Mouse (Mus musculus) forebrain, postnatal 0 days (tissue): ENCODE results near the gene Vmn1r199. TPM values are rescaled to one million over a fixed set of nuclear protein-coding genes. Genes with fewer than 3 reads are reported as not detected.
"Not testable (repeated sequence)": the region's sequence is repeated elsewhere in the genome, so short reads cannot be mapped to it uniquely, and the experiment has no call there.

Source experiments
- ATAC-seq: fragments of 200-750 bp; cut with Nextera tagmentation; 2 replicates; pipeline ENCODE4 v1.8.0; 2017; ENCODE audit warnings: mild to moderate bottlenecking, moderate library complexity
- DNase-seq: peaks from one replicate; pipeline ENCODE4 v3.0.0-alpha.2; 2015
- H3K27ac ChIP-seq: fragments of 300-500 bp; sonication (generic); 2 replicates; pipeline ENCODE4 v1.5.1; 2014; ENCODE audit warnings: low read depth, mild to moderate bottlenecking, antibody characterized with exemption, low read length, moderate library complexity, mixed read lengths
- H3K27me3 ChIP-seq: fragments of 300-500 bp; sonication (generic); 2 replicates; pipeline ENCODE4 v1.6.1; 2014; ENCODE audit warnings: mild to moderate bottlenecking, low read length, mixed read lengths; ENCODE audit not compliant: insufficient read depth
- H3K36me3 ChIP-seq: fragments of 300-500 bp; sonication (generic); 2 replicates; pipeline ENCODE4 v1.6.1; 2014; ENCODE audit warnings: mild to moderate bottlenecking, moderate library complexity; ENCODE audit not compliant: insufficient read depth
- H3K4me1 ChIP-seq: fragments of 300-500 bp; sonication (generic); 2 replicates; pipeline ENCODE4 v1.6.1; 2014; ENCODE audit warnings: antibody characterized with exemption; ENCODE audit not compliant: insufficient read depth
- H3K4me2 ChIP-seq: fragments of 300-500 bp; sonication (generic); 2 replicates; pipeline ENCODE4 v1.6.1; 2014; ENCODE audit warnings: low read depth, mild to moderate bottlenecking, moderate library complexity
- H3K4me3 ChIP-seq: fragments of 300-500 bp; sonication (generic); 2 replicates; pipeline ENCODE4 v1.5.1; 2014; ENCODE audit warnings: low read depth, low read length, mixed read lengths
- H3K9ac ChIP-seq: fragments of 300-500 bp; sonication (generic); 2 replicates; pipeline ENCODE4 v1.6.1; 2014; ENCODE audit warnings: mild to moderate bottlenecking
- H3K9me3 ChIP-seq: fragments of 300-500 bp; sonication (generic); 2 replicates; pipeline ENCODE4 v1.6.1; 2016; ENCODE audit warnings: low read length
- CTCF ChIP-seq: sonication (generic); IDR thresholded peaks from 2 replicates; pipeline ENCODE4 v1.5.1; 2016; ENCODE audit warnings: antibody characterized with exemption, control low read depth, low read depth
- WGBS: fragments of 180-500 bp; shearing (Covaris S2); extraction: QIAGEN DNeasy Blood & Tissue Kit; methylation state at CpG from one replicate; pipeline ENCODE4 v1.1.7; 2014; 5-methylcytosine and 5-hydroxymethylcytosine counted together
- polyA plus RNA-seq: library from polyadenylated mRNA; unstranded; fragments of >200 nt; fragmentation: Nextera tagmentation; extraction: Ambion mirVana; gene quantifications from 2 replicates; pipeline ENCODE4 v1.2.1, GENCODE M21; 2015
- total RNA-seq: library from RNA; depleted of rRNA; stranded (reverse); fragments of >200 nt; gene quantifications from 2 replicates; pipeline ENCODE4 v1.2.3, GENCODE M21; 2014; rRNA removed

Vmn1r199 gene
- total RNA-seq = not detected in 2 replicates
- not detected in 2 replicates for polyA plus RNA-seq

DNA sequence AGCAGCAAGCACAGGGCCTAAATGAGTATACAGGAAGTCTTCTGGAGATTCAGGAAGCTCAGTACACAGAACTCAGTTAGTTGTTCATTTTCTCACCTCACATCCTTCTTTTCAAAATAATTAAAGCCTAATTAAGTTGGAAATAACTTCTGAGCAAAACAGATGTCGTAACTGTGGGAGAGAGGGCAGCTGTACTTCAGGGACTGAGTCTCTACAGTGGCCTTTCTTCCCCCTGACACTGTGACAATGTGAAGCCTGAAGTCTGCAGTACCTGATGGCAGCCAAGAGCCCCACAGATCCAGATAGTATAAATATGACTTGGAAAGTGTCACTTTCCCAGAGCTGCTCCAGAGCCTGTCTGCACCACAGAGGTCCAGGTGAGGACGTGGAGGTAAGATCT, at the start of gene Vmn1r199:
Gene Vmn1r199 (plus strand): TSS at position 301 of the 400 bp plus-strand sequence.
- H3K4me2 ChIP-seq = no peak within 1 kb of the TSS
- no peak within 1 kb of the TSS for H3K27ac ChIP-seq
- no peaks in the 10 kb centered on the region for H3K36me3 ChIP-seq
- no peaks in the 10 kb centered on the region for H3K9me3 ChIP-seq
- no peaks in the 10 kb centered on the region for H3K4me1 ChIP-seq
- ATAC-seq (no peak), DNase-seq (no peak)
- no peaks in the 10 kb centered on the region for H3K27me3 ChIP-seq
- 77% methylated on average over 2 of the region's 2 CpGs for WGBS
- H3K4me3 ChIP-seq = no peak within 1 kb of the TSS
- H3K9ac ChIP-seq = no peak within 1 kb of the TSS
- TF ChIP-seq CTCF = no peak

DNA sequence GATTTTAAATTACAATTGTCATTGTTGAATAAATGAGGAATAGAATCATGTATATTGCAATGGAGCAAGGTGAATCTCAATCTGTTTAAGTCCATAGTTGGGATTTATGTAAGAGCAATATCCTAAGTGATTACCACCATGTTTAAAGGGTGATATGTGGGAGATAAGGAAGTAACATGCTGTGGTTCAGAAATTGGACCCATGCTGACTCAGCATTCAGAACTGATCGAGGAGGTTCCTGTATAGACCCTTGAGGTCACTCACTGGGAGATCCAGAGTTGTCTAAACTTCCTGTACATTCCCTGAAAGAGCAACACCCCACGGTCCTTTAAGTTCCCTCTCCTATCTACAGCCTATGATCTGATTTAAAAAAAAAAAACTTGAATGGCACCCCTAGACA, 46.3 kb upstream of the Vmn1r199 start:
- 81% methylated on average over 2 of the region's 2 CpGs for WGBS
- no peaks in the 10 kb centered on the region for H3K9me3 ChIP-seq
- no peak for ATAC-seq

DNA sequence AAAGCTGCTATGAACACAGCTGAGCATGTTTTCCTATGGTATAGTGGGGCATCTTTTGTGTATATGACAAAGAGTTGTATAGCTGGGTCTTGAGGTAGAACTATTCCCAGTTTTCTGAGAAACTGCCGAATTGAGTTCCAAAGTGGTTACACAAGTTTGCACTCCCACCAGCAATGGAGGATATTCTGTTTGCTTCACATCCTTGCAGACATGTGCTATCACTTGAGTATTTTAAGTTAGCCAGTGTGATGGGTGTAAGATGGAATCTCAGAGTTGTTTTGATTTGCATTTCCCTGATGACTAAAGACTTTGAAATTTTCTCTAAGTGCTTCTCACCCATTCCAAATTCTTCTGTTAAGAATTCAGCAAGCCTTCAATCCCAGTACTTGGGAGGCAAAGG, 44.1 kb upstream of the Vmn1r199 start:
- no peaks in the 10 kb centered on the region for H3K9me3 ChIP-seq
- H3K4me3 ChIP-seq = no peak overlapping the region
- no peak for ATAC-seq
- no peaks in the 10 kb centered on the region for H3K4me1 ChIP-seq
- no peak overlapping the region for H3K4me2 ChIP-seq
- 91% methylated on average over 1 of the region's 1 CpGs for WGBS
- H3K27ac ChIP-seq = no peak overlapping the region
- DNase-seq = no peak
- no peaks in the 10 kb centered on the region for H3K36me3 ChIP-seq
- H3K9ac ChIP-seq = no peak overlapping the region
- TF ChIP-seq CTCF = no peak
- H3K27me3 ChIP-seq = no peaks in the 10 kb centered on the region

More for the DNA sequence above, 46.3 kb upstream of the Vmn1r199 start:
- DNase-seq = no peak
- TF ChIP-seq CTCF = no peak
- Histone ChIP-seq H3K4me2 (no peak overlapping the region), H3K4me3 (no peak overlapping the region), H3K27me3 (no peaks in the 10 kb centered on the region), H3K9ac (no peak overlapping the region), H3K27ac (no peak overlapping the region), H3K36me3 (no peaks in the 10 kb centered on the region), H3K4me1 (no peaks in the 10 kb centered on the region)

DNA sequence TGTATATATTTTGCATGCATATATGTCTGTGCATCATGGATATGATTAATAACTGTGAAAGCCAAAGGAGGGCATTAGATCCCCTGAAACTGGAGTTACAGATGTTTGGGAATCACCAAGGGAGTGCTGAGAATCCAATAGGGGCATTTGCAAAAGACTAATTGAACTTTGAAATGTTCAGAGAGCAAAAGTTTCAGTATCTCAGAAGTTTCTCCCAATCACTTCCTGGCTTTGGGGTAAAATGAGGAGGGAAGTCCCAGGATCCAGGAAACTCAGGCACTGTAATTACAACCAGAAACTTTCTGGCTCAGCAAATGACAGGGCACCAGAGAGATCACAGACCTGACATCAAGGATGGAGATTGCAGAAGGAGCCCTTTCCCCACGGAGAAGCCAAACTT, 29.6 kb upstream of the Vmn1r199 start, which contains the start of gene Vmn1r198:
Gene Vmn1r198 (plus strand): TSS at position 301 of the 400 bp plus-strand sequence.
- H3K4me2 ChIP-seq = no peak within 1 kb of the TSS
- ATAC-seq (no peak), DNase-seq (no peak)
- TF ChIP-seq CTCF = no peak
- no peak within 1 kb of the TSS for H3K9ac ChIP-seq
- no peaks in the 10 kb centered on the region for H3K27me3 ChIP-seq
- no peak within 1 kb of the TSS for H3K4me3 ChIP-seq
- WGBS = 72% methylated on average over 1 of the region's 1 CpGs
- no peak within 1 kb of the TSS for H3K27ac ChIP-seq
- no peaks in the 10 kb centered on the region for H3K9me3 ChIP-seq
- H3K4me1 ChIP-seq = no peaks in the 10 kb centered on the region
- no peaks in the 10 kb centered on the region for H3K36me3 ChIP-seq

DNA sequence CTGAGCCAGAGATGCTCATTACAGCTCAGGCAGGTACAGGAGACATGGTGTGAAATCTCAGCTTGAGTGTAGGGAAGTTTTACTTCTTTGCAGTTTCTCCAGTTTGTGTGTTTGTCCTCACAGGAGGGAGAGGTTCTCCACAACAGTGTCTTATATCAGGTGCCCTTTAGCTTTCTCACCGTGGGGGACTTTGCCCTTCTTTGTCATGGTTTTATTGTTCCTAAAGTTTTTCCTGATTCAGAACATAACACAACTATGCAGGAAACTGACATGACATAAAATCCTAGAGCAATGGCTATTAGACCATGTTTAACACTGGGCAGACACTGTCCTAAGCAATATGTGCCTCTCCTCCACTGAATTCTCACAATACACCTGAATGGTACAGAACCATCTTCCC, 28.8 kb upstream of the Vmn1r199 start:
- no peak overlapping the region for H3K27ac ChIP-seq
- WGBS = 87% methylated on average over 1 of the region's 1 CpGs
- H3K27me3 ChIP-seq = no peaks in the 10 kb centered on the region
- no peaks in the 10 kb centered on the region for H3K36me3 ChIP-seq
- ATAC-seq (no peak), DNase-seq (no peak)
- H3K9me3 ChIP-seq = no peaks in the 10 kb centered on the region
- no peak for TF ChIP-seq CTCF
- no peak overlapping the region for H3K4me3 ChIP-seq
- no peak overlapping the region for H3K4me2 ChIP-seq
- H3K9ac ChIP-seq = no peak overlapping the region
- H3K4me1 ChIP-seq = no peaks in the 10 kb centered on the region

DNA sequence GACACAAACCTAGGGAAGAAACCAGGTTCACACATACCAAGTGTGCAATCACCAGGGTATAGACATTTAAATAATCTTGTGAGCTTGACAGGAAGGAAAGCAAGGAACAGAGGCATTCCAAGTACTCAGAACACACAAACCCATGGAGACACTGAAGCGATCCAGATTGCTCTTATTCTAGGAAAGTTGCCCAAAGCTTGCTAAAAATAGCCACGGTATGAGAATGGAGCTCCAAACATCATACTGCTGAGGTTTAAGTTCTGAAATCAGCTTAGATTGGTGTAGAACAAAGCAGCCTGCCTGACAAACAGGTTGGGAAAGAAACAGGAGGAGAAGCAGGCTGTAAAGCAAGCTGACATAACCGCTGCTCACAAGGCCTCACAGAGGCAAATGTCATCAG, 1.5 kb downstream of the Vmn1r199 start:
- not testable (repeated sequence) for H3K4me1 ChIP-seq, H3K9me3 ChIP-seq, H3K36me3 ChIP-seq, H3K27me3 ChIP-seq, H3K9ac ChIP-seq, H3K4me2 ChIP-seq, H3K4me3 ChIP-seq
- WGBS = 58% methylated on average over 3 of the region's 3 CpGs
- peak; percentile 46 for DNase-seq
- peak overlapping the region; percentile 30; the same call in 1 of the 2 replicates for H3K27ac ChIP-seq
- ATAC-seq = peak; percentile 94

DNA sequence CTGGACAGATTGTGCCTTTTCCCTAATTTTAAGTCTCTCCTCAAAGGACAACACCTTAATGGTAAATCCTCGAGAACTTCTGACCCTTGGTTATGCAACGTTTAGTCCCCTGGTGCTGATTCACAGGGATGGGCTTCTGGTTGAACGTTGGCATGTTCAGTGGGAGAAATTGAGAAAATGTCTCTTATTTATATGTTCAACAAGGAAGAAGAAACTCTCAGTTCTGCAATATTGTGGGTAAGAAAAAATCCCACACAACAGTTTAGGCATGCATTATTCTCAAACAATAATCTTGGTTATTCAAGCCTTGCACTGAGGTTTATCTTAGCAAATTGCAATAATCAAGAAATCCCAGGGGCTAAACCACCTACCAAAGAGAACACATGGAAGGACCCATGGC, 3.8 kb downstream of the Vmn1r199 start:
- H3K4me3 ChIP-seq = no peak overlapping the region
- 83% methylated on average over 3 of the region's 3 CpGs for WGBS
- no peaks in the 10 kb centered on the region for H3K36me3 ChIP-seq
- H3K4me2 ChIP-seq = no peak overlapping the region
- no peak overlapping the region for H3K27ac ChIP-seq
- no peaks in the 10 kb centered on the region for H3K4me1 ChIP-seq
- TF ChIP-seq CTCF = no peak
- no peak for ATAC-seq
- H3K9ac ChIP-seq = no peak overlapping the region
- DNase-seq = no peak
- no peaks in the 10 kb centered on the region for H3K9me3 ChIP-seq
- no peaks in the 10 kb centered on the region for H3K27me3 ChIP-seq

DNA sequence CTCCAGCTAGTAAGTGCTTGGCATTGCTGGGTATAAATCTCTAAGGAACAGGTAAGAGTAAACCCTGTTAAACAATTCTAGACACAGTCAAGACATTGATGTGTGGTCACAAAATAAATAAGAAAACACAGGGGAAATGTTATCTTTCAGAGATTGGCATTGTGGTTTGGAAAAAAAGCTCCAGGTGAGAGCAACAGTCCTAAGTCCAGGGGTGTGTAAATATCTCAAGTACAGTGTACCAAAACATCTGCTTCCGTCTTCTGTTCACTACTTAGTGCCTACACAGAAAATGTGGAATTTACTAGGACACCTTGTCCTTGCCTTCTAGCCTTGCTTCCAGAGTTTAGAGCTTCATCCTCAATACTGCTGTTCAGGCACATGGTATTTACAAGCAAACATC, 7.4 kb downstream of the Vmn1r199 start:
- H3K4me1 ChIP-seq = no peaks in the 10 kb centered on the region
- H3K9me3 ChIP-seq = no peaks in the 10 kb centered on the region
- H3K27ac ChIP-seq = no peak overlapping the region
- no peak overlapping the region for H3K4me2 ChIP-seq
- no peaks in the 10 kb centered on the region for H3K36me3 ChIP-seq
- WGBS = 91% methylated on average over 1 of the region's 1 CpGs
- ATAC-seq = no peak
- no peaks in the 10 kb centered on the region for H3K27me3 ChIP-seq
- no peak overlapping the region for H3K9ac ChIP-seq
- no peak overlapping the region for H3K4me3 ChIP-seq
- no peak for DNase-seq
- TF ChIP-seq CTCF = no peak
